Mouse (Mus musculus) hindbrain, embryonic 16.5 days (tissue): Measurements from ENCODE around the gene Nt5c1a. TPM values are rescaled to one million over a fixed set of nuclear protein-coding genes. Genes with fewer than 3 reads are reported as not detected.

Source experiments
- ATAC-seq: fragments of 200-750 bp; cut with Nextera tagmentation; 2 replicates; pipeline ENCODE4 v1.8.0; 2017; ENCODE audit warnings: moderate TSS enrichment, moderate library complexity
- H3K27ac ChIP-seq: fragments of 300-500 bp; sonication (generic); 2 replicates; pipeline ENCODE4 v1.5.1; 2014; ENCODE audit warnings: low read depth, mild to moderate bottlenecking, control low read depth, low read length, moderate library complexity
- H3K27me3 ChIP-seq: fragments of 300-500 bp; sonication (generic); replicated peaks from 2 replicates; pipeline ENCODE4 v1.6.1; 2014; ENCODE audit warnings: low read length; ENCODE audit not compliant: control insufficient read depth, insufficient read depth
- H3K36me3 ChIP-seq: fragments of 300-500 bp; sonication (generic); 2 replicates; pipeline ENCODE4 v1.6.1; 2014; ENCODE audit warnings: mild to moderate bottlenecking, low read length, moderate library complexity, mixed read lengths; ENCODE audit not compliant: control insufficient read depth, insufficient read depth
- H3K4me1 ChIP-seq: fragments of 300-500 bp; sonication (generic); 2 replicates; pipeline ENCODE4 v1.6.1; 2014; ENCODE audit warnings: low read depth, low read length; ENCODE audit not compliant: control insufficient read depth, insufficient read depth
- H3K4me2 ChIP-seq: fragments of 300-500 bp; sonication (generic); 2 replicates; pipeline ENCODE4 v1.6.1; 2014; ENCODE audit warnings: mild to moderate bottlenecking, low read length, control low read depth, moderate library complexity
- H3K4me3 ChIP-seq: fragments of 300-500 bp; sonication (generic); 2 replicates; pipeline ENCODE4 v1.5.1; 2014; ENCODE audit warnings: mild to moderate bottlenecking, low read length, control low read depth, moderate library complexity
- H3K9ac ChIP-seq: fragments of 300-500 bp; sonication (generic); 2 replicates; pipeline ENCODE4 v1.6.1; 2014; ENCODE audit warnings: low read depth, mild to moderate bottlenecking, control low read depth, low read length, moderate library complexity
- H3K9me3 ChIP-seq: fragments of 300-500 bp; sonication (generic); 2 replicates; pipeline ENCODE4 v1.6.1; 2014; ENCODE audit warnings: mild to moderate bottlenecking, low read length, moderate library complexity; ENCODE audit not compliant: control insufficient read depth
- WGBS: fragments of 180-500 bp; shearing (Covaris S2); extraction: QIAGEN DNeasy Blood & Tissue Kit; methylation state at CpG from one replicate; pipeline ENCODE4 v1.1.7; 2014; 5-methylcytosine and 5-hydroxymethylcytosine counted together
- polyA plus RNA-seq: library from polyadenylated mRNA; unstranded; fragments of >200 nt; fragmentation: Nextera tagmentation; extraction: Ambion mirVana; gene quantifications from 2 replicates; pipeline ENCODE4 v1.2.1, GENCODE M21; 2015

Nt5c1a gene
- polyA plus RNA-seq, 1 experiment from 2014 or later = 0.16 TPM

DNA sequence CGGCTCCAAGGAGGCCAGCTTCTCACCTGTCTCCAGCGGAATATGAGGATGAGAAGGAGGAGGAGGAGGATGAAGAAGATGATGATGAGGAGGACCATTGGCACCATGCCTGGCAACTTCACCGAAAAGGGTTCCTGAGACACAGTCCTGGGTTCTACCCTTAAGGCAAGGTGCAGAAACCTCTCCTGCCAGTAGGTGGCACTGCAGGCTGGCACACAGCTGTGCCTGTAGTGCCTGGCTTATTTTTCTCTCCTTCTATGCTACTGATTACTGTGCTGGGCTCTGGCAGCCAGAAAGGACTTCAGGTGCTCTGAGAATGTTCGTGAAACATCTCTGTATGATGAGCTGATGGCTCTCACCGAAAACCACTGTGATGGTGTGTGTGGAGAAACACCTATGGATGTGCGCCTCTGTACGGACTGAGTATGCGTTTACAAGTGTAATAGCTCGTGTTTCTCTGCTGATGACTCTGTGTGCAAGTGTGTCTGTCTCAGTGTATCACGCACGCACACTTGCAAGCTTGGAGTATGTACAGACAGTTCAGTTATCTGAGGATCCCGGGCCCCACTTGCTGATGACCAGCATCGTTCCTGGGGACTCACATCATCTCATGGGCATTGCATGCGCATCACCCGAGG lies 18.5 kb downstream of the Nt5c1a start:
- Histone ChIP-seq H3K4me1 (peaks cover 6% of the 10 kb centered on the region), H3K9me3 (no peaks in the 10 kb centered on the region), H3K27me3 (no peaks in the 10 kb centered on the region), H3K4me2 (no peak overlapping the region), H3K4me3 (no peak overlapping the region), H3K36me3 (no peaks in the 10 kb centered on the region), H3K27ac (no peak overlapping the region), H3K9ac (no peak overlapping the region)
- WGBS = 76% methylated on average over 15 of the region's 15 CpGs
- ATAC-seq = peak; percentile 83

DNA sequence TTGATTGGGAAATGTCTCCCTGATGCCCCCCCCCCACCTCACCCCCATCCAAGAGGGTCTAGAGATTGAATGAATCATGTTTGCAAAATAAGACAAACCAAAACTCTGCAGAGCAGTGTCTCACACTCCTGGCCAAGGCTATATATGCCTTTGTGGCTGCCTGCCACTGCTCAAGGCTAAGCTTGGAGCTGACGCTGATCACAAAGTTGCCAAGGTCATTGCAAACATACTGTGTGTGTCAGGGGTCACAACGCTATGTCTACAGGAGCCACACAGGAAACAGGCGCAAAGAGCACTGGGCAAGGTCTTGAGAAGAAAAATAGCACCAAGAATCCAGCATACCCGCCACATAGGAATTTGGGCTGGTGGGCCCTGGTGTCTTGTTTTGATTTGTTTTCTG lies 19.3 kb downstream of the Nt5c1a start:
- 88% methylated on average over 4 of the region's 4 CpGs for WGBS
- Histone ChIP-seq H3K4me1 (no peaks in the 10 kb centered on the region), H3K27ac (no peak overlapping the region), H3K27me3 (no peaks in the 10 kb centered on the region), H3K36me3 (no peaks in the 10 kb centered on the region), H3K9me3 (no peaks in the 10 kb centered on the region), H3K9ac (no peak overlapping the region), H3K4me3 (no peak overlapping the region), H3K4me2 (no peak overlapping the region)
- ATAC-seq = no peak

DNA sequence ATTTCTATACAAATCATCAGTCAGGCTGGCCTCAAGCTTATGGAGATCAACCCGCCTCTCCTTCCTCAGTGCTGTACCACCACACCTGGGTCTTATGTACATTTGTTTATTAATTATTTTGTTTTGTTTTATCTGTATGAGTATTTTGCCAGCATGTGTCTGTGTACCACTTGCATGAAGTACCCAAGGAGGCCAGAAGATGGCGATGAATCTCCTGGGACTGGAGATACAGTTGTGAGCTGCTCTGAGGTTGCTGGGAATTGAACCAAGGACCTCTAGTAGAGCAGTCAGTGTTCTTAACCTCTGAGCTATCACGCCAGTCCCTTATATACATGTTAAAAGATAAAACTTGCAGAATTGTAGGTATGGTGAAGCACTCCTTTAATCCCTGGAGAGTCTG lies 22.0 kb downstream of the Nt5c1a start:
- WGBS = 48% methylated on average over 3 of the region's 3 CpGs

DNA sequence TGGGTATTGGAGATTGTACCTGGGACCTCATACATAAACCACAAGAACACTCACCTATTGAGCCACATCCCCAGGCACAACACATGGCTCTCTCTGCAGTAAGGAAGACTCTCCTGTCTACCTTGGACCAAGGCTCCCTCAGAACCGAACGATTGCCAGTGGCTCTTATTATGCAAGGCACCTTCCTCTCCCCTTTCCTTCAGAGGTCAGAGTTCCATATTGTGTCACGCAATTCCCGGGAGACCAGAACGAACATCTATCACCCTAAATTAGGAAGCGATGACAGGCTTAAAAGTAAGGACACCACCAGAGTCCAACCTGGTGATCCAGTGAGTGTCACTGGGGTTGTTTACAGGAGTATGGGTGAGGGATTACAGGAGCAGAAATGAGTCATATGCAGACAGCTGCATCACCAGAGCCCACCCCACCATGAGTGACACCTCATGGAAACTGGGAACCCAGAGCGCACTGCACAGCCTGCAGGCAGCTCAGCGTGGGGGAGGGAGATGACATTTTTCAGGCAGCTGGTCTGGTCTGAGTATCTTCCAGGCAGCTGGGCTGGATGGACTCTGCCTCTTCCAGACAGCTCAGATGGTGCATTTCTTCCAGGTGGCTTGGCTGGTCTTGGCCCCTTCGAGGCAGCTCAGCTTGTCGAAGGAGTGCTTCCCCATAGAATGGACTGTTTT lies 24.6 kb downstream of the Nt5c1a start:
- ATAC-seq = no peak
- H3K4me1 ChIP-seq = no peaks in the 10 kb centered on the region; the same call in 1 of the 2 replicates
- 68% methylated on average over 10 of the region's 10 CpGs for WGBS

More for the DNA sequence above, 22.0 kb downstream of the Nt5c1a start:
- Histone ChIP-seq H3K36me3 (no peaks in the 10 kb centered on the region), H3K4me1 (no peaks in the 10 kb centered on the region; the same call in 1 of the 2 replicates), H3K27ac (no peak overlapping the region), H3K9ac (no peak overlapping the region), H3K4me2 (no peak overlapping the region), H3K4me3 (no peak overlapping the region), H3K9me3 (no peaks in the 10 kb centered on the region), H3K27me3 (no peaks in the 10 kb centered on the region)
- no peak for ATAC-seq

DNA sequence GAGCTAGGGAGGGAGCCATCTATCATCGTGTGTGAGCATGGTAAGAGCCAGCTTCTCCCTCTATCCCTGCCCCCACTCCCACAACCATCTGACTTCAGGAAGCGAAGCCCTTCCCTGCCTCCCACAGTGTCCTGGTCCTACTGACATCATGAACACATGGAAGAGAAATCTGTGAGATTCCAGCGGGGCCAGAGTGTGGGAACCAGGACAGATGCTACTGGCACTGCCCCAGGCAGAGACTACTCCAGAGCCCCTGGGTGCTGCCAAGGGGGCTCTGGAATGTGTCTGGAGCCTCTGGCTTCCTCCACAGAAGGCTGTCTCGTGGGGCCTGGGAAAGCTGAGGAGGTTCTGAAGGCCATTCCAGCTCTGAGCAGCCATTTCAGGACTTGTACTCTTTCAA lies 26.4 kb downstream of the Nt5c1a start:
- H3K27ac ChIP-seq = no peak overlapping the region
- ATAC-seq = no peak; the same call in 1 of the 2 replicates
- peaks cover under 1% of the 10 kb centered on the region for H3K27me3 ChIP-seq
- H3K9ac ChIP-seq = no peak overlapping the region
- no peak overlapping the region for H3K4me2 ChIP-seq
- 44% methylated on average over 4 of the region's 4 CpGs for WGBS
- H3K4me3 ChIP-seq = no peak overlapping the region
- H3K4me1 ChIP-seq = no peaks in the 10 kb centered on the region; the same call in 1 of the 2 replicates
- H3K36me3 ChIP-seq = no peaks in the 10 kb centered on the region
- H3K9me3 ChIP-seq = no peaks in the 10 kb centered on the region

More for the DNA sequence above, 24.6 kb downstream of the Nt5c1a start:
- H3K4me2 ChIP-seq = no peak overlapping the region
- H3K9ac ChIP-seq = no peak overlapping the region
- H3K27me3 ChIP-seq = no peaks in the 10 kb centered on the region; the same call in 1 of the 2 replicates
- no peaks in the 10 kb centered on the region for H3K9me3 ChIP-seq
- H3K27ac ChIP-seq = no peak overlapping the region
- H3K4me3 ChIP-seq = no peak overlapping the region
- H3K36me3 ChIP-seq = no peaks in the 10 kb centered on the region

DNA sequence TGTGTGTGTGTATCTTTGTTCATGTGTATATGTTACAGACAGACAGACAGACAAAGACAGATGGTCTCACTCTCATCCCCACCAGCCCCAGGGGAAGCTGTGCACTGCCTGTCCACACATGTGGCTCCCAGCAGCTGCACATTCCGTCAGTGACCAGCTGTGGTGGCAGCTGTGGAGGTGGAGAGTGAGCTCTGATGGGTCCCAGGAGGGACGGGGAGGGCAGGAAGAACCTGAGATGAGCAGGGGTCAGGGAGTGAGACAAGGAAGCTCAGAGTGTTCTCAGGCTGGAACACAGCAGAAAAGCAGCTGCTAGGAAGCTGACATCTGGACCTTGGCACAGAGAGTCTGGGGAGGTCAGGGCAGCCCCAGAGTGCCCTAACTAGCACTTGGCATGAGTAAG lies 27.0 kb downstream of the Nt5c1a start:
- Histone ChIP-seq H3K27me3 (peaks cover 6% of the 10 kb centered on the region), H3K4me3 (no peak overlapping the region), H3K27ac (no peak overlapping the region), H3K36me3 (no peaks in the 10 kb centered on the region), H3K9ac (no peak overlapping the region), H3K4me2 (no peak overlapping the region), H3K9me3 (no peaks in the 10 kb centered on the region), H3K4me1 (no peaks in the 10 kb centered on the region; the same call in none of the 2 replicates)
- no peak for ATAC-seq
- 57% methylated on average over 2 of the region's 2 CpGs for WGBS

DNA sequence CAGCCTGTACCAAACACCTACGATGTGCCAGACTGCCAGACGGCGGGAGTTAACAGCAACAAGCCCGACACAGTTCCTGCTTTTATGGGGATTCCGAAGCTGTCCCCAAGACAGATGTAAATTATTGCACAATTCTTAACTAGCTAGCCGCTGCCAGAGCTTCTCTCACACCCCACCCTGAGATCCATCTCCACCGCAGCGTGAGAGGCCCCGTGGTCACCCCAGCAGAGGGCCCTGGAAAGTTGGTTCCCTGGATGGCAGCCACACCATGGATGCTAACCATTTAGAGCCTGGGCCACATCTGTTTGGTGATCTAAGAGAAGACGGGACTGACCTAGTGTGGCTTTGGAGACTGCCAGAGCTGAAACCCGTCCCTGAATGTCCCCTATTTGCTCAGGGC lies 27.9 kb downstream of the Nt5c1a start:
- Histone ChIP-seq H3K4me3 (no peak overlapping the region), H3K27me3 (peaks cover 15% of the 10 kb centered on the region), H3K4me2 (no peak overlapping the region), H3K4me1 (peaks cover 7% of the 10 kb centered on the region), H3K27ac (no peak overlapping the region), H3K9ac (no peak overlapping the region), H3K36me3 (no peaks in the 10 kb centered on the region), H3K9me3 (no peaks in the 10 kb centered on the region)
- no peak for ATAC-seq
- WGBS = 76% methylated on average over 11 of the region's 11 CpGs

DNA sequence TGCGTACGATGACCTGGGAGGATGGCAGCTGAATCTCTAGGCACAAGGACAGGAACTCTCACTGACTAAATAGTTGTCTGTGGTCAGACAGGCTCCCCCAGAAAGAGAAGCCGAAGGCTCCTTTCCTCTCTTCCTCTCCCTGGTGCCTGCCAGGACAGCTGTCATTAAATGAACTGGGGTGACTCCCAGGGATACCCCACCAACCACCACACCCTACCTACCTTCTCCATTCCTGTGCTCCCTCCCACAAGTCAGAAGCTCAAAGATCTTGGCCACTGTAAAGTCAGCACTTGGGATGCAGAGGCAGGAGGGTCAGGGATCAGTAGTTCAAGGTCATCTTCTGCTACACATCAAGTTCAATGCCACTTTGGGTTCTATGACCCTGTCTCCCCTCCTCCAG lies 31.5 kb downstream of the Nt5c1a start:
- H3K9me3 ChIP-seq = no peaks in the 10 kb centered on the region
- H3K27ac ChIP-seq = no peak overlapping the region
- H3K4me2 ChIP-seq = no peak overlapping the region
- H3K9ac ChIP-seq = no peak overlapping the region
- 81% methylated on average over 3 of the region's 3 CpGs for WGBS
- no peaks in the 10 kb centered on the region for H3K36me3 ChIP-seq
- ATAC-seq = no peak
- H3K4me3 ChIP-seq = no peak overlapping the region
- H3K27me3 ChIP-seq = peaks cover 22% of the 10 kb centered on the region
- peaks cover 7% of the 10 kb centered on the region for H3K4me1 ChIP-seq

DNA sequence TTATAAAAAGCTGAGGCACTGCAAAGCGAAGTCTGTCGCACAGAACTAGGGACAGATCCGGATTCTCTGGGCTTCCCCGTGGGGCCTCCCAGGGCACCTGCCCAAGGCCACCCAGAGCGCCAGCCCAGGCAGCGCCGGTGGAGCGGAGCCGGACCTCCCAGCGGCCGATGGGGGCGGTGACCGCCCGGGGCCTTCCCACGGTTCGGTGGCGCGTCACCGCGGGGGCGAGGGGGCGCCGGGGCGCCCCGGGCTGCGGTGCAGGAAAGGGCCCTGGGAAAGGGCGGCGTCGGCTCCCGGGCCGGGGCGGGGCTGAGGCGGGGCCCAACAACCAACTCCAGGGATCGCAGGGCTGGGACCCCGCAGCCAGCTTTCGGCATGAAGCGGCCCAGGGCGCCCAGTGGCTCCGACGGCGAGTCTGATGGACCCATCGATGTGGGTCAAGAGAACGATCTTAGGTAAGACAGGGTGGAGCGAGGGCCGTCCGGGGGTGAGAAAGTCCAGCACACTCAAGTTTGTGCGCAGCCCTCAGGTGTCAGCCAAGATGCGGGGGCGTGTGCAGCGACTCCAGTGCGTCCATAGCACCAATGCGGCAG lies 32.3 kb downstream of the Nt5c1a start, which contains the start of gene Heyl:
Gene Heyl (plus strand): TSS at position 65 of the 593 bp plus-strand sequence.
- Histone ChIP-seq H3K9me3 (no peaks in the 10 kb centered on the region), H3K27me3 (peaks cover 22% of the 10 kb centered on the region), H3K4me1 (peaks cover 7% of the 10 kb centered on the region), H3K4me3 (peak within 1 kb of the TSS; percentile 41), H3K36me3 (no peaks in the 10 kb centered on the region), H3K9ac (peak within 1 kb of the TSS; percentile 57), H3K4me2 (peak within 1 kb of the TSS; percentile 66), H3K27ac (no peak within 1 kb of the TSS)
- 4% methylated on average over 51 of the region's 52 CpGs for WGBS
- peak; percentile 63; the same call in 1 of the 2 replicates for ATAC-seq
